38 mouse cellular contexts compared by ENCODE assay signal in the genomic region with DNA sequence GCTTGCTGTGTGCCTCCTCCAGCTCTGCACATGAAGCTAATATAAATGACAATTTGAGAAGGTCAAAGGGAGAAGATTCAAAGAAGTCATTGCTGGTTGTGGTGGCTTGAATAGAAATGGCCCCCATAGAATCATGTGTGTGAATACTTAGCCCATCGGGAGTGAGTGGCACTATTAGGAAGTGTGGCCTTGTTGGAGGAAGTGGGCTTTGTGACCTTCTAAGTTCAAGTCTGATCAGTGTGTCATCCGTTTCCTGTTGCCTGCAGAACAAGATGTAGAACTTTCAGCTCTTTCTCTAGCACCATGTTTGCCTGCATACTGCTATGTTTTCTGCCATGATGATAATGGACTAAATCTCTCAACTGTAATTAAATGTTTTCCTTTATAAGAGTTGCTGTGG. TPM values are rescaled to one million over a fixed set of nuclear protein-coding genes. Genes with fewer than 3 reads are reported as not detected.
"Had no signal": no experiment of that assay in that cellular context is flagged by ENCODE, and none has a peak within 500 bp of the region (broad histone marks: within the 10 kb centered on the region; RNA-seq: fewer than 3 reads in every experiment).

No protein-coding gene starts in this region.

- H3K36me3 ChIP-seq: heart, embryonic 13.5 days; heart, embryonic 15.5 days; hindbrain, embryonic 13.5 days; hindbrain, embryonic 15.5 days; limb, embryonic 13.5 days; limb, embryonic 15.5 days; liver, embryonic 12.5 days had no signal

- H3K9ac ChIP-seq: heart, embryonic 13.5 days; heart, embryonic 15.5 days; hindbrain, embryonic 13.5 days; hindbrain, embryonic 15.5 days; limb, embryonic 13.5 days; limb, embryonic 15.5 days; liver, embryonic 12.5 days; liver, embryonic 14.5 days had no signal

- DNase-seq: gastrocnemius, adult 2 months; gastrocnemius, postnatal 10 days; gastrocnemius, postnatal 25 days; heart, adult 11 months; heart, adult 2 months; heart, postnatal 14 days; heart, postnatal 36 days; kidney, adult 18-20 months; kidney, adult 8-10 months; kidney, postnatal 10 days; kidney, postnatal 25 days; kidney, postnatal 4 days had no signal

- H3K27me3 ChIP-seq: heart, embryonic 15.5 days had no signal

- H3K27ac ChIP-seq: heart, embryonic 13.5 days; heart, embryonic 15.5 days; hindbrain, embryonic 13.5 days; hindbrain, embryonic 15.5 days; hindbrain, postnatal 0 days; layer of hippocampus, adult 2 months; left cerebral cortex, adult 2 months; limb, embryonic 13.5 days; limb, embryonic 15.5 days; liver, embryonic 12.5 days; liver, embryonic 14.5 days had no signal

- H3K4me1 ChIP-seq: heart, embryonic 13.5 days; hindbrain, embryonic 13.5 days; hindbrain, embryonic 15.5 days; limb, embryonic 13.5 days; limb, embryonic 15.5 days; liver, embryonic 12.5 days had no signal

- ATAC-seq: hindbrain, postnatal 0 days; intestine, embryonic 16.5 days; liver, embryonic 12.5 days had no signal

- H3K4me2 ChIP-seq: heart, embryonic 11.5 days; heart, embryonic 13.5 days; heart, embryonic 15.5 days; hindbrain, embryonic 13.5 days; hindbrain, embryonic 15.5 days; limb, embryonic 13.5 days; limb, embryonic 15.5 days; liver, embryonic 12.5 days had no signal

- H3K4me3 ChIP-seq: gastrocnemius, adult 2 months; heart, adult 2 months; heart, embryonic 13.5 days; heart, embryonic 15.5 days; hindbrain, embryonic 13.5 days; hindbrain, embryonic 15.5 days; layer of hippocampus, adult 2 months; left cerebral cortex, adult 2 months; limb, embryonic 13.5 days; limb, embryonic 15.5 days; liver, embryonic 12.5 days had no signal

- H3K9me3 ChIP-seq: heart, embryonic 13.5 days; heart, embryonic 15.5 days; hindbrain, embryonic 13.5 days; hindbrain, embryonic 15.5 days; limb, embryonic 15.5 days; liver, embryonic 12.5 days had no signal

RNA-seq across cellular contexts. Expression of gene Pmis2, which starts 12.0 kb away (rescaled TPM):
- total RNA-seq: gastrocnemius, postnatal 4 days; hematopoietic stem cell, adult 5-6 weeks; hindbrain, postnatal 0 days; layer of hippocampus, adult 2 months; layer of hippocampus, postnatal 10 days; layer of hippocampus, postnatal 25 days; left cerebral cortex, adult 2 months; left cerebral cortex, postnatal 14 days; left cerebral cortex, postnatal 36 days; liver, adult 2 months had no signal
- polyA plus RNA-seq: heart, adult 2 months; heart, embryonic 11.5 days; heart, embryonic 13.5 days; heart, embryonic 15.5 days; heart, postnatal 0 days; hindbrain, embryonic 11.5 days; hindbrain, embryonic 13.5 days; hindbrain, embryonic 15.5 days; hindbrain, postnatal 0 days; intestine, embryonic 14.5 days; intestine, embryonic 16.5 days; kidney, embryonic 14.5 days; kidney, embryonic 16.5 days; limb, embryonic 11.5 days; limb, embryonic 13.5 days; limb, embryonic 15.5 days; liver, adult 2 months; liver, embryonic 12.5 days; liver, embryonic 14.5 days had no signal

RNA-seq across cellular contexts. Expression of gene 2200002J24Rik, which starts 15.3 kb away (rescaled TPM):
- total RNA-seq: gastrocnemius, adult 2 months; gastrocnemius, postnatal 10 days; gastrocnemius, postnatal 25 days; gastrocnemius, postnatal 4 days; heart, adult 2 months; heart, postnatal 14 days; heart, postnatal 36 days; hematopoietic stem cell, adult 5-6 weeks; hindbrain, postnatal 0 days; layer of hippocampus, adult 2 months; layer of hippocampus, postnatal 10 days; layer of hippocampus, postnatal 25 days; left cerebral cortex, adult 2 months; left cerebral cortex, postnatal 14 days; left cerebral cortex, postnatal 36 days; liver, adult 2 months had no signal
- polyA plus RNA-seq: heart, adult 2 months; hindbrain, embryonic 11.5 days; hindbrain, embryonic 13.5 days; hindbrain, embryonic 15.5 days; kidney, embryonic 14.5 days; limb, embryonic 11.5 days; limb, embryonic 13.5 days; liver, adult 2 months had no signal

RNA-seq across cellular contexts. Expression of gene Atp4a, which starts 28.6 kb away (rescaled TPM):
- total RNA-seq: gastrocnemius, postnatal 10 days; gastrocnemius, postnatal 4 days; hematopoietic stem cell, adult 5-6 weeks had no signal
- polyA plus RNA-seq: heart, adult 2 months had no signal
